15 mouse cellular contexts compared by ENCODE assay signal in genomic region chr19:6513389-6514139, GRCm38 (mm10). TPM values are rescaled to one million over a fixed set of nuclear protein-coding genes. Genes with fewer than 3 reads are reported as not detected.
DNase-seq lines count a peak whose midpoint lies in the region; ATAC-seq and TF ChIP-seq lines count a peak whose summit lies in the region.
"Had no signal": no experiment of that assay in that cellular context is flagged by ENCODE, and none has a peak within 500 bp of the region (broad histone marks: within the 10 kb centered on the region; RNA-seq: fewer than 3 reads in every experiment).

No protein-coding gene starts in this region.

- no peak overlapping the region for H3K4me2 ChIP-seq in forebrain, embryonic 16.5 days (ENCODE audit: low read length)
- no peak overlapping the region for H3K4me2 ChIP-seq in kidney, postnatal 0 days (ENCODE audit: low read length)
- H3K4me2 ChIP-seq in midbrain, embryonic 14.5 days (ENCODE audit: low read length): no peak overlapping the region

- H3K9ac ChIP-seq in forebrain, embryonic 16.5 days (replicated peaks; ENCODE audit: low read depth, low read length): no peak overlapping the region
- no peak overlapping the region for H3K9ac ChIP-seq in kidney, postnatal 0 days (ENCODE audit: low read depth, low read length)
- H3K9ac ChIP-seq in midbrain, embryonic 14.5 days (replicated peaks; ENCODE audit: low read length): no peak overlapping the region

- intact Hi-C loops in gastrocnemius, postnatal 36 days (cut with DNase I): no loop called here

- H3K4me3 ChIP-seq in forebrain, embryonic 10.5 days: peak overlapping the region; percentile 26; the same call in 1 of the 2 replicates
- no peak overlapping the region for H3K4me3 ChIP-seq in forebrain, embryonic 16.5 days (replicated peaks; ENCODE audit: low read length)
- no peak overlapping the region for H3K4me3 ChIP-seq in kidney, postnatal 0 days (replicated peaks; ENCODE audit: low read depth, low read length)
- no peak overlapping the region for H3K4me3 ChIP-seq in midbrain, embryonic 14.5 days (replicated peaks; ENCODE audit: low read depth, low read length)

- DNase-seq in forebrain, embryonic 10.5 days (ENCODE audit: extremely low spot score, low spot score): no peak
- no peak for DNase-seq in kidney, postnatal 0 days (ENCODE audit: low spot score)
- no peak for DNase-seq in kidney, postnatal 14 days
- DNase-seq in embryo, embryonic 9.5 days (ENCODE audit: extremely low spot score): peak; percentile 37
- DNase-seq in midbrain, embryonic 14.5 days: peak; percentile 34
- DNase-seq in gastrocnemius, postnatal 36 days: no peak
- DNase-seq: cerebellum, postnatal 10 days; gastrocnemius, postnatal 25 days; heart, postnatal 4 days; lung, postnatal 14 days; retina, postnatal 1 day; thymus, postnatal 14 days had no signal

- peaks cover 36% of the 10 kb centered on the region for H3K27me3 ChIP-seq in forebrain, embryonic 10.5 days (ENCODE audit: poor library complexity, severe bottlenecking)
- no peaks in the 10 kb centered on the region for H3K27me3 ChIP-seq in forebrain, embryonic 16.5 days (replicated peaks; ENCODE audit: control insufficient read depth, insufficient read depth, low read length)
- no peaks in the 10 kb centered on the region for H3K27me3 ChIP-seq in kidney, postnatal 0 days (ENCODE audit: insufficient read depth, low read length)
- no peaks in the 10 kb centered on the region for H3K27me3 ChIP-seq in midbrain, embryonic 14.5 days (ENCODE audit: control insufficient read depth, insufficient read depth, low read length)

- TF ChIP-seq CTCF in kidney, postnatal 0 days (IDR thresholded peaks at IDR 0.05; ENCODE audit: low read depth): peak; percentile 22; the same call in 1 of the 2 replicates

- ATAC-seq in forebrain, embryonic 16.5 days: no peak
- no peak for ATAC-seq in kidney, postnatal 0 days (replicated peaks; ENCODE audit: low FRiP score, low read depth)
- ATAC-seq in midbrain, embryonic 14.5 days (ENCODE audit: low FRiP score, low TSS enrichment): no peak
- ATAC-seq in cerebellum, adult (ENCODE audit: insufficient number of reproducible peaks, low FRiP score, low TSS enrichment): no peak

- no peaks in the 10 kb centered on the region for H3K9me3 ChIP-seq in forebrain, embryonic 10.5 days
- H3K9me3 ChIP-seq in forebrain, embryonic 16.5 days (ENCODE audit: control insufficient read depth, low read length): no peaks in the 10 kb centered on the region
- no peaks in the 10 kb centered on the region for H3K9me3 ChIP-seq in kidney, postnatal 0 days (replicated peaks; ENCODE audit: low read length)
- no peaks in the 10 kb centered on the region for H3K9me3 ChIP-seq in midbrain, embryonic 14.5 days (ENCODE audit: control insufficient read depth, low read length)

- H3K27ac ChIP-seq in forebrain, embryonic 10.5 days: peak overlapping the region; percentile 78
- H3K27ac ChIP-seq in forebrain, embryonic 16.5 days (ENCODE audit: low read length): no peak overlapping the region
- H3K27ac ChIP-seq in kidney, postnatal 0 days: no peak overlapping the region
- H3K27ac ChIP-seq in midbrain, embryonic 14.5 days (replicated peaks; ENCODE audit: low read depth, low read length): no peak overlapping the region

- H3K36me3 ChIP-seq in forebrain, embryonic 10.5 days (replicated peaks): peaks cover 30% of the 10 kb centered on the region
- peaks cover 9% of the 10 kb centered on the region; the same call in 1 of the 2 replicates for H3K36me3 ChIP-seq in forebrain, embryonic 16.5 days (ENCODE audit: control insufficient read depth, insufficient read depth)
- no peaks in the 10 kb centered on the region for H3K36me3 ChIP-seq in kidney, postnatal 0 days (ENCODE audit: insufficient read depth, low read length)
- H3K36me3 ChIP-seq in midbrain, embryonic 14.5 days (ENCODE audit: control insufficient read depth, insufficient read depth, low read length): peaks cover 88% of the 10 kb centered on the region

- H3K4me1 ChIP-seq in forebrain, embryonic 10.5 days: peaks cover 69% of the 10 kb centered on the region
- H3K4me1 ChIP-seq in forebrain, embryonic 16.5 days (replicated peaks; ENCODE audit: control insufficient read depth, insufficient read depth, low read length): peaks cover 14% of the 10 kb centered on the region
- no peaks in the 10 kb centered on the region for H3K4me1 ChIP-seq in kidney, postnatal 0 days (replicated peaks; ENCODE audit: insufficient read depth, low read length)
- H3K4me1 ChIP-seq in midbrain, embryonic 14.5 days (ENCODE audit: control insufficient read depth, insufficient read depth, low read length): peaks cover 19% of the 10 kb centered on the region

- 5% methylated on average over 15 of the region's 15 CpGs for WGBS in forebrain, embryonic 10.5 days
- 9% methylated on average over 15 of the region's 15 CpGs for WGBS in forebrain, embryonic 16.5 days
- 15% methylated on average over 15 of the region's 15 CpGs for WGBS in kidney, postnatal 0 days
- WGBS in midbrain, embryonic 14.5 days: 8% methylated on average over 15 of the region's 15 CpGs

RNA-seq across cellular contexts. Expression of gene Slc22a12, which starts 29.3 kb away (rescaled TPM):
- polyA plus RNA-seq in forebrain, embryonic 10.5 days (2016; fragmentation: Nextera tagmentation; extraction: Ambion mirVana): not detected in 2 replicates
- not detected in 2 replicates for polyA plus RNA-seq in forebrain, embryonic 16.5 days (2015; fragmentation: Nextera tagmentation; extraction: Ambion mirVana)
- 21.8 and 31.4 TPM in 2 replicates for polyA plus RNA-seq in kidney, postnatal 0 days (2015; fragmentation: Nextera tagmentation; extraction: Ambion mirVana)
- polyA plus RNA-seq in midbrain, embryonic 14.5 days (2014; fragmentation: Nextera tagmentation; extraction: Ambion mirVana): not detected in 2 replicates
- total RNA-seq in gastrocnemius, postnatal 36 days (2021): not detected
- total RNA-seq: gastrocnemius, postnatal 25 days; heart, postnatal 4 days had no signal
- polyA plus RNA-seq: limb, embryonic 14.5 days had no signal

Comparison
In these comparisons a context has a peak if more than half of its experiments do, and no peak if none do; other contexts are left out.
1. DNase-seq: peak in embryo, embryonic 9.5 days (single experiment) and midbrain, embryonic 14.5 days (single experiment); none in forebrain, embryonic 10.5 days (single experiment), kidney, postnatal 0 days (single experiment), kidney, postnatal 14 days (single experiment) and gastrocnemius, postnatal 36 days (0 of 2).
2. RNA of gene Slc22a12, which starts 29.3 kb away (polyA plus RNA-seq): 21.8 to 31.4 TPM in kidney, postnatal 0 days; not detected in midbrain, embryonic 14.5 days, not detected in forebrain, embryonic 10.5 days and not detected in forebrain, embryonic 16.5 days; every median in the first group is over 10 times any median in the second.